Mouse (Mus musculus) kidney, adult 18-20 months (tissue): ENCODE results near the gene Dyrk1a.

Source experiments
- DNase-seq: peaks from one replicate; pipeline ENCODE4 v3.0.0; 2021

Gene Dyrk1a

GRCm38 (mm10) chr16:94720476-94721153 is 150.8 kb downstream of the Dyrk1a start:
- DNase-seq, result no peak

DNA sequence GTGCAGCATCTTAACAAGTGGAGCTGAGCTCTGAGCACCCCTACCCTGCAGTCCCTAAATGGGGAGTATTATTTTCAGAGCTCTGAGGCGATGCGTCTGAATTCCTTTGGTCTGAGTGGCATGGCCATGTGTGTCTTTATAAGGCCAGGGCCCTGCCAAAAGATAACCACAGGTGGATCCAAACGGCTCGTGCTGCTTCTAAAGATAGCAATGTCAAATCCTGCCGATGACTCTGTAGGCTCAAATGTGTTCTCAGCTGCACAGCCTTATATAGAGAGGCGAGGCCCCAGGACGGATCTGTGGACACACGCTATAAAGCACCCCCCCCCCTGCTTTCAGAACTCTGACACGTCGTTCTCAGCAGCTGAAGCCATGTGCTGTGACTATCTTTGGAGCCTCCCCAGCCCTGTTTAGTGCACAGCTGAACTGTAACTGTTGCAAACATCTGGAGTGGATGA is 151.8 kb downstream of the Dyrk1a start:
- DNase-seq, result no peak

GRCm38 (mm10) chr16:94722936-94723335 is 153.1 kb downstream of the Dyrk1a start:
- DNase-seq, result no peak

- peak; percentile 73 for DNase-seq
These were observed 154.3 kb downstream of the Dyrk1a start for GRCm38 (mm10) chr16:94724061-94724596.

DNA sequence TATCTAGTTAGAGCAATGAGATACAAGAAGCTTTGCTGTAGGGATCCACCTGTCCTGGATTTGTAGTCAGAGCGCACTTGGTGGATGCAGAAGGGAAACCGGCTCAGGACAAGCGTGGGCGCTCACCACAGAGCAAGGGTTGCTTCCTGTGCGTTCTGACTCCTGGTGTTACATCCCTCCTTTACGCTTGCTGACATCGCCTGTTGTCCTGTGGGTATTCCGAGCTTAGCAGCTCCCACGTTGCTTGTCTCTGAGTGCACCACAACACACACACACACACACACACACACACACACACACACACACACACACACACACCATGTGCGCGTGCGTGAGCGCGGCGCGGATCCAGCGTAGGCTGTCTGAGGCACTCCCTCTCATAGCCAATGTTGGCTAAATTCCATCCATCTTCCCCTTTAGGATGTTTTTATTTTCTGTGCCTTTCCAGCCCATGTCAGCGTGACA is 155.0 kb downstream of the Dyrk1a start:
- DNase-seq, result no peak

DNA sequence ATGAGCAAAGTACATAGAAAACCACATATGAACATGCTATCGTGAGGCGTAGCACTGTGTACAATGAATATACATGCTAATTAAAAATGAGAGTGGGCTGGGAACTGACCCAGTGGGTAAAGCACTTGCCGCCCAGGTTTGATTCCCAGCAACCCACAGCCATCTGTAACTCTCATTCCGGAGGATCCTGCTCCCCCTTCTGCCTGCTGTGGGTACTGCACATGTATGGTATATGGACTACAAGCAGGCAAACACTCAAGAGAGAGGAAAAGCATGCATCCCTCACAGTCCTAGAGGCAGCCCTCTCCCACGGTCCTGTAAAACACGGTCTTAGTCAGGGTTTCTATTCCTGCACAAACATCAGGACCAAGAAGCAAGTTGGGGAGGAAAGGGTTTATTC is 159.4 kb downstream of the Dyrk1a start:
- no peak for DNase-seq

DNA sequence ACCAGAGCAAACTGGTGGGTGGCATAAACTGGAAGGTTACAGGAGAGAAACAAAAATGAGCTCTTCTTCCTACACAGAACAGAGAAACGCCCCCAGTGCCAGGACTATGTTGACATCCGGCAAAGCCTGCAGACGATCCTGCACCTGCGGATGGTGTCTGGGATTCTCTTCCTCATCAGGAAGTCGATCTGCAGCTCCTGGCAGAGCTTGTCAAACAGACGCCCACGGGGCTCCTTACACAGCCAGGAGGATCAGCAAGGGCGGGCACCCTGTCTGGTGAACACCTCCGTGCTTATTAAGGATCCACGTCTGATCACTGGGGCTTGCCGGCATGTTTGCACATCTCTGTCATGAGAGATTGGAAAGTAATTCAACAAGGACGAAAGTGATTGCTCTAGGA is 161.2 kb downstream of the Dyrk1a start:
- DNase-seq, result no peak

DNA sequence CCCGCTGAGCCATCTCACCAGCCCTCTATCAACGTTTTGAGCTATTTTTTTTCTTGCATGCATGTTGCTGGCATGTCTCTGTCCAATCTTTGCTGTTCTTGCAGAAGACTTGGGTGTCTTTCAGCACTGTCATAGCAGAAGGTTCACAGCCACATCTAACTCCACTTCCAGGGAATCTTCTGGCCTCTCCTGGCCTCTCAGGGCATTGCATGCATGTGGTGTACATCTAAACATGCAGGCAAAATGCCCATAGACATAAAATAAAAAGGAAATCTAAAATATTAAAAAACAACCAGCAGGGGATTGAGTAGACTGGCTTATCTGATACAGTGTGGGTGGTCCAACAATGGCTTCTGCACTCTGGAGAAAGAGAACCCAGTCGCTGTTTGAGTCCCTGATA is 165.7 kb downstream of the Dyrk1a start:
- no peak for DNase-seq

- no peak for DNase-seq
These were observed 166.9 kb downstream of the Dyrk1a start for GRCm38 (mm10) chr16:94736462-94737358.

DNA sequence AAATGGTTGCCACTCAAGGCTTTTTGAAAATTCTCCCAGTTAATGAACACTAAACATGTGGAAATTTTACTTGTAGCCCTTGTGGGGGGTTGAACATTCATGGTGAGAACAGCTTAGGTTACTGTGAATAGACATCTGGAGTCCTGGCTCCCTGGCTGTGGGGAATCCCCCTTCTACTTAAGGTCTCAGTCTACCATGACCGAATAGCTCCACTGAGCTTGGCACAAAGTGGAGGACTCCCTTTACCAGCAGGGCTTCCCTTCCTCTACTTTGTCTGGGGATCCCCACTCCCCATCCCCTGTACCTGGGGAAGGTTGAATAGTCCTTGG is 167.5 kb downstream of the Dyrk1a start:
- DNase-seq, result no peak

DNA sequence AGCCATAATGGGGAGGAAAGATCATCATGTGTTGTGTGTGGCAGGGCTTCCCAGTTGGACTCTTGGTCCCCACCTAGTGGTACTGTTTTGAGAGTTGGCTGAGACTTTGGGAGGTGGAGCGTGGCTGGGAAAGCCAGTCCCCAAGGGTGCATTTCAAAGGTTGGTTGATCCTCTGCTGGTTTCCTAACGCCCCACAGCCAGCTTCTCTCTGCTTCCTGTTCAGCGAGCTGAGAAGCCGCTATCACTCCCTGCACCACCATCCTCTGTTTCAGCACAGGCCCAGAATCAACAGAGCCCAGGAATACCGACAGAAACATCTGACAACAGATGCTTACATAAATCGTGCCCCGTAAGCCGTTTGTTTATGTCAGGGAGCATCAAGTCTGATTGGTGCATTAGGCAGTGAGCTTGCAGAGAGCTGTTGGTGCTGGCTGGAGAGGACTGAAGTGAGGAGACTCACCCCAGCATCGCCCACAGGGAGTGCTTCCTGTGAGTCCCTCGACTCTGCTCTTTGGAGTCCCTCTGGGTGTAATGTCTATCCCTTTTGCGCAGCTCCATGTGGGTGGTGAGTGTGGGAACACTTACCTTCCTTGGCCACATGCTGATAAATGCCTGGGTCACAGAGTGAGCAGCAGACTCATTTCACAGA is 174.2 kb downstream of the Dyrk1a start:
- DNase-seq, result peak; percentile 23

GRCm38 (mm10) chr16:94745016-94745415 is 175.2 kb downstream of the Dyrk1a start:
- DNase-seq, result no peak
